9 mouse cellular contexts compared by ENCODE assay signal in genomic region chr10:121089312-121089711, GRCm38 (mm10). TPM values are rescaled to one million over a fixed set of nuclear protein-coding genes. Genes with fewer than 3 reads are reported as not detected.
DNase-seq lines count a peak whose midpoint lies in the region; ATAC-seq and TF ChIP-seq lines count a peak whose summit lies in the region.
"Had no signal": no experiment of that assay in that cellular context is flagged by ENCODE, and none has a peak within 500 bp of the region (broad histone marks: within the 10 kb centered on the region; RNA-seq: fewer than 3 reads in every experiment).

No protein-coding gene starts in this region.

- no peak for TF ChIP-seq EP300 in ES-Bruce4 (IDR thresholded peaks at IDR 0.05; ENCODE audit: insufficient read depth, low read depth, low read length)

- peak; percentile 63 for DNase-seq in R1 (ENCODE audit: low read depth, low spot score)
- peak; percentile 18 for DNase-seq in lung, postnatal 36 days
- no peak for DNase-seq in ovary, postnatal 36 days (ENCODE audit: low spot score)
- DNase-seq in T-cell, adult 2 months (ENCODE audit: low spot score): no peak
- no peak for DNase-seq in gastrocnemius, postnatal 36 days
- DNase-seq in thymus, postnatal 0 days (ENCODE audit: low spot score): no peak

- intact Hi-C loops in gastrocnemius, postnatal 36 days (cut with DNase I): no loop called here

- no peak overlapping the region for H3K9ac ChIP-seq in ES-Bruce4 (ENCODE audit: low read depth, poor library complexity, severe bottlenecking)
- H3K9ac ChIP-seq in hindbrain, embryonic 15.5 days: no peak overlapping the region

- WGBS in hindbrain, embryonic 15.5 days: 6% methylated on average over 6 of the region's 6 CpGs

- no peaks in the 10 kb centered on the region; the same call in 1 of the 2 replicates for H3K9me3 ChIP-seq in ES-Bruce4 (replicated peaks; ENCODE audit: control insufficient read depth, insufficient read depth, low read length, poor library complexity, severe bottlenecking)
- no peaks in the 10 kb centered on the region for H3K9me3 ChIP-seq in hindbrain, embryonic 15.5 days

- H3K4me3 ChIP-seq in ES-Bruce4 (ENCODE audit: low read depth, low read length): no peak overlapping the region
- no peak overlapping the region for H3K4me3 ChIP-seq in hindbrain, embryonic 15.5 days
- H3K4me3 ChIP-seq: left cerebral cortex, adult 2 months had no signal

- no peak for TF ChIP-seq CTCF in ES-Bruce4 (IDR thresholded peaks at IDR 0.05; ENCODE audit: low read depth, low read length)

- H3K4me1 ChIP-seq in ES-Bruce4 (ENCODE audit: control insufficient read depth, insufficient read depth, low read length): no peaks in the 10 kb centered on the region
- peaks cover 6% of the 10 kb centered on the region; the same call in 1 of the 2 replicates for H3K4me1 ChIP-seq in hindbrain, embryonic 15.5 days (replicated peaks)

- no peaks in the 10 kb centered on the region for H3K27me3 ChIP-seq in ES-Bruce4 (ENCODE audit: control insufficient read depth, insufficient read depth, low read length, poor library complexity, severe bottlenecking)
- H3K27me3 ChIP-seq in hindbrain, embryonic 15.5 days: no peaks in the 10 kb centered on the region

- H3K27ac ChIP-seq in ES-Bruce4 (ENCODE audit: insufficient read depth, low read length): 0 out of 2 replicates have a peak overlapping the region, but pooled peaks have one; percentile 56
- no peak overlapping the region for H3K27ac ChIP-seq in hindbrain, embryonic 15.5 days (replicated peaks)
- H3K27ac ChIP-seq: left cerebral cortex, adult 2 months had no signal

- no peaks in the 10 kb centered on the region for H3K36me3 ChIP-seq in ES-Bruce4 (ENCODE audit: control insufficient read depth, insufficient read depth, low read length, poor library complexity, severe bottlenecking)
- no peaks in the 10 kb centered on the region for H3K36me3 ChIP-seq in hindbrain, embryonic 15.5 days

- peak overlapping the region; percentile 32; the same call in 1 of the 2 replicates for H3K4me2 ChIP-seq in hindbrain, embryonic 15.5 days

- ATAC-seq in hindbrain, embryonic 15.5 days (ENCODE audit: low FRiP score, low read depth): no peak

- no peak for TF ChIP-seq POLR2A in ES-Bruce4 (IDR thresholded peaks at IDR 0.05; ENCODE audit: insufficient read depth, low read length)

RNA-seq across cellular contexts. Expression of gene Wif1, which starts 55.6 kb away (rescaled TPM):
- not detected in 2 replicates for polyA plus RNA-seq in ES-Bruce4 (2011; ENCODE audit: insufficient read depth, insufficient read length, low read depth, missing spikeins)
- 5.7 and 7.1 TPM in 2 replicates for polyA plus RNA-seq in hindbrain, embryonic 15.5 days (2015; fragmentation: Nextera tagmentation; extraction: Ambion mirVana)
- 1 to 10 TPM; 3.8 to 4.0 TPM for total RNA-seq in gastrocnemius, postnatal 36 days (2021)
- not detected in 2 replicates for polyA plus RNA-seq in thymus, postnatal 0 days (2015; fragmentation: Nextera tagmentation; extraction: Ambion mirVana)

Comparison
In these comparisons a context has a peak if more than half of its experiments do, and no peak if none do; other contexts are left out.
1. DNase-seq: peak in R1 (single experiment) and lung, postnatal 36 days (single experiment); none in ovary, postnatal 36 days (single experiment), T-cell, adult 2 months (single experiment), gastrocnemius, postnatal 36 days (0 of 2) and thymus, postnatal 0 days (single experiment).